19 mouse cellular contexts compared by ENCODE assay signal in genomic region chr19:41360459-41360858, GRCm38 (mm10). TPM values are rescaled to one million over a fixed set of nuclear protein-coding genes. Genes with fewer than 3 reads are reported as not detected.
DNase-seq lines count a peak whose midpoint lies in the region; ATAC-seq and TF ChIP-seq lines count a peak whose summit lies in the region.
"Had no signal": no experiment of that assay in that cellular context is flagged by ENCODE, and none has a peak within 500 bp of the region (broad histone marks: within the 10 kb centered on the region; RNA-seq: fewer than 3 reads in every experiment).

No protein-coding gene starts in this region.

- H3K9ac ChIP-seq in liver, embryonic 12.5 days: no peak overlapping the region
- no peak overlapping the region for H3K9ac ChIP-seq in stomach, postnatal 0 days (ENCODE audit: low read length)
- H3K9ac ChIP-seq: limb, embryonic 13.5 days; midbrain, embryonic 12.5 days; neural tube, embryonic 12.5 days; stomach, embryonic 15.5 days had no signal

- no peak for TF ChIP-seq CTCF in stomach, postnatal 0 days (IDR thresholded peaks at IDR 0.05; ENCODE audit: low read depth)

- no peak for TF ChIP-seq EP300 in stomach, postnatal 0 days (optimal IDR thresholded peaks at IDR 0.05)

- H3K4me3 ChIP-seq in liver, embryonic 12.5 days: no peak overlapping the region
- H3K4me3 ChIP-seq in stomach, postnatal 0 days (ENCODE audit: low read depth, low read length): no peak overlapping the region
- H3K4me3 ChIP-seq: erythroblast, embryonic 14.5 days; limb, embryonic 13.5 days; midbrain, embryonic 12.5 days; neural tube, embryonic 12.5 days; stomach, embryonic 15.5 days had no signal

- 0 out of 2 replicates have a peak, but pooled peaks have one; percentile 27 for ATAC-seq in liver, embryonic 12.5 days
- no peak for ATAC-seq in stomach, postnatal 0 days (ENCODE audit: low FRiP score, low TSS enrichment)
- ATAC-seq: intestine, embryonic 16.5 days had no signal

- no peak overlapping the region for H3K27ac ChIP-seq in liver, embryonic 12.5 days
- no peak overlapping the region for H3K27ac ChIP-seq in stomach, postnatal 0 days (replicated peaks)
- H3K27ac ChIP-seq: limb, embryonic 13.5 days; midbrain, embryonic 12.5 days; neural tube, embryonic 12.5 days; stomach, embryonic 15.5 days had no signal

- H3K9me3 ChIP-seq in liver, embryonic 12.5 days (replicated peaks): no peaks in the 10 kb centered on the region
- H3K9me3 ChIP-seq in stomach, postnatal 0 days (ENCODE audit: control insufficient read depth, low read length): no peaks in the 10 kb centered on the region
- H3K9me3 ChIP-seq: limb, embryonic 13.5 days; midbrain, embryonic 12.5 days; neural tube, embryonic 12.5 days; stomach, embryonic 15.5 days had no signal

- WGBS in liver, embryonic 12.5 days (ENCODE audit: insufficient replicate concordance): 15% methylated on average over 2 of the region's 2 CpGs
- 7% methylated on average over 2 of the region's 2 CpGs for WGBS in stomach, postnatal 0 days

- no peaks in the 10 kb centered on the region for H3K27me3 ChIP-seq in liver, embryonic 12.5 days (replicated peaks)
- H3K27me3 ChIP-seq in stomach, postnatal 0 days (ENCODE audit: control insufficient read depth, insufficient read depth, low read length): no peaks in the 10 kb centered on the region
- H3K27me3 ChIP-seq: limb, embryonic 13.5 days; midbrain, embryonic 12.5 days; neural tube, embryonic 12.5 days; stomach, embryonic 15.5 days had no signal

- no peak overlapping the region for H3K4me2 ChIP-seq in liver, embryonic 12.5 days
- H3K4me2 ChIP-seq in stomach, postnatal 0 days (replicated peaks; ENCODE audit: low read depth): no peak overlapping the region
- H3K4me2 ChIP-seq: limb, embryonic 13.5 days; midbrain, embryonic 12.5 days; neural tube, embryonic 12.5 days; stomach, embryonic 15.5 days had no signal

- DNase-seq in embryo, embryonic 10 days (ENCODE audit: low spot score): peak; percentile 20
- DNase-seq in embryo, embryonic 9.5 days (ENCODE audit: extremely low spot score): no peak
- DNase-seq in ZHBTc4 (ENCODE audit: low read depth, low spot score): peak; percentile 55
- DNase-seq in stomach, postnatal 0 days (ENCODE audit: low spot score): peak; percentile 22
- no peak for DNase-seq in adrenal gland, adult 8-10 months
- DNase-seq in layer of hippocampus, adult 18-20 months (ENCODE audit: low spot score in 2 of 2): no peak
- no peak for DNase-seq in kidney, postnatal 10 days
- DNase-seq: adrenal gland, postnatal 36 days; heart, adult 11 months; heart, postnatal 36 days; kidney, postnatal 14 days; right cerebral cortex, postnatal 14 days had no signal

- no peaks in the 10 kb centered on the region for H3K36me3 ChIP-seq in liver, embryonic 12.5 days
- H3K36me3 ChIP-seq in stomach, postnatal 0 days (ENCODE audit: control insufficient read depth, insufficient read depth, low read length): no peaks in the 10 kb centered on the region
- H3K36me3 ChIP-seq: limb, embryonic 13.5 days; midbrain, embryonic 12.5 days; neural tube, embryonic 12.5 days; stomach, embryonic 15.5 days had no signal

- no peaks in the 10 kb centered on the region for H3K4me1 ChIP-seq in liver, embryonic 12.5 days
- H3K4me1 ChIP-seq in stomach, postnatal 0 days (replicated peaks; ENCODE audit: control insufficient read depth, insufficient read depth): no peaks in the 10 kb centered on the region
- H3K4me1 ChIP-seq: limb, embryonic 13.5 days; midbrain, embryonic 12.5 days; neural tube, embryonic 12.5 days; stomach, embryonic 15.5 days had no signal

RNA-seq across cellular contexts. Expression of gene Pik3ap1, which starts 24.4 kb away (rescaled TPM):
- 5.5 and 6.0 TPM in 2 replicates for polyA plus RNA-seq in liver, embryonic 12.5 days (2016; fragmentation: Nextera tagmentation; extraction: Ambion mirVana)
- polyA plus RNA-seq in stomach, postnatal 0 days (2015; fragmentation: Nextera tagmentation; extraction: Ambion mirVana): 1.6 and 1.9 TPM in 2 replicates
- 10 to 100 TPM; 15.8 to 36.6 (median 26.2) TPM for total RNA-seq in adrenal gland, adult 8-10 months (2022)
- 1 to 10 TPM; 2.2 to 2.3 TPM for total RNA-seq in layer of hippocampus, adult 18-20 months (2021)

Comparison
In these comparisons a context has a peak if more than half of its experiments do, and no peak if none do; other contexts are left out.
1. DNase-seq: peak in embryo, embryonic 10 days (single experiment), ZHBTc4 (single experiment) and stomach, postnatal 0 days (single experiment); none in embryo, embryonic 9.5 days (single experiment), adrenal gland, adult 8-10 months (single experiment), layer of hippocampus, adult 18-20 months (0 of 2) and kidney, postnatal 10 days (single experiment).
2. RNA of gene Pik3ap1, which starts 24.4 kb away (total RNA-seq): 15.8 to 36.6 TPM in adrenal gland, adult 8-10 months; 2.2 to 2.3 TPM in layer of hippocampus, adult 18-20 months; every median in the first group is over 4 times any median in the second.